Mouse (Mus musculus): ENCODE measurements at regions not wholly inside any gene's neighbourhood (a gene's known extent, or its start where the extent isn't known, plus 50 kb on each side); places are given as distances from the start of the nearest gene placed in this dataset.

DNA sequence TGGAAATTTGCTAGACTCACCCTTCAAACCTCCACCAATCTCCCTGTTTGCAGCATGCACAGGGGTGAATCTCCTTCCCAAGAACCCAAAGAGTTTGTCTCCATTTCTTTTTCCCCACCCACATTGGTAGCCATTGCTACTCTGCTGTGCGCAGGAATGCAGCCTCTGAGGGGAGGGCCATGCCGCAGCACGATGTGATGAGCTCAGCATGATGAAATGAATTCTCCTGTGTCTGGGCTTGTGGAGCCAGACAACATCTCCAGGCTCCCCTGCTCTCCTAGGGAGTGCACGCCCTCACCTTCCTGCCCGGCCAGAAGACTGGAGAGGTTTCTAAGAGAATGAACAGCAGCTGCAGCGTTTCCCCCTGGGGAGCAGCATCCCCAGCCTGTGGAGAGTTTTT is 92.9 kb upstream of the Dscam start:
- Histone ChIP-seq H3K4me2 (ENCODE audit: low read depth) (no peak overlapping the region), H3K9me3 (ENCODE audit: control insufficient read depth, low read length) (no peaks in the 10 kb centered on the region), H3K27ac (ENCODE audit: low read depth, low read length) (no peak overlapping the region), H3K36me3 (ENCODE audit: control insufficient read depth, insufficient read depth, low read length) (no peaks in the 10 kb centered on the region), H3K9ac (ENCODE audit: low read length) (no peak overlapping the region), H3K4me1 (ENCODE audit: control insufficient read depth, insufficient read depth, low read length) (no peaks in the 10 kb centered on the region), H3K27me3 (ENCODE audit: control insufficient read depth, insufficient read depth, low read length) (no peaks in the 10 kb centered on the region), H3K4me3 (ENCODE audit: low read depth, low read length) (no peak overlapping the region)
- ATAC-seq (ENCODE audit: insufficient read depth, low FRiP score, low TSS enrichment) (no peak), DNase-seq (ENCODE audit: low spot score) (no peak)
- whole genome bisulfite sequencing, result 25% methylated on average over 6 of the region's 6 CpGs

DNA sequence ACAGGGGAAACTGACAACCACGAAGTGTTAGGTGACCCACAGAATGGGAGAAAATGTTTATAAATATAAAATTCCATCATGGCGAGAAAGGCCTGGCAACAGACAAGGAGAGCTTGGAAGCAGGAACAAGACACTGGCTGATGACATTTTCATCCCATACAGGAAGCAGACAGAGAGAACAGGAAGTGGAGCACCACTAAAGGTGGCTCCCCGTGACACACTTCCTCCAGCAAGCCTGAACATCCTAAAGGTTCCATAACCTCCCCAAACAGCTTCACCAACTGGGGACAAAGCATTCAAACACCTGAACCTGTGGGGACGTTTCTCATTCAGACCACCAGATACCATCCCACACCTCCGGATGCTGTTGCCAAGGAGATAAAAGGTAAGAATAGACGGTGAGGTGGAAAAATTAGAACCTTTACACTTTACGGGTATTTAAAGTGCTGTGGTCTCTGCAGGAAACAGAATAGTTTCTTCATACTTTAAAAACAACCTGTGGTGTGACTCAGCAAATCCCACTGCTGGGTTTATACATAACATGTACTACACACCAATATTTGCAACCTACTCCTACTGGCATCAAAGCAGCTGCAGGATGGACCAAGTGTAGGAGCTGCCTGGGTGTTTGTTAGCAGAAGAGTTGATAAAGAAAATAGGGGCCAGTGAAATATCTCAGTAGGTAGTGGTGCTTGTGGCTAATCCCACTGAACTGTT is 86.0 kb upstream of the Bace2 start:
- Histone ChIP-seq H3K27ac (ENCODE audit: low read depth, low read length) (no peak overlapping the region), H3K9ac (ENCODE audit: low read length) (no peak overlapping the region), H3K4me1 (ENCODE audit: control insufficient read depth, insufficient read depth, low read length) (no peaks in the 10 kb centered on the region), H3K27me3 (ENCODE audit: control insufficient read depth, insufficient read depth, low read length) (no peaks in the 10 kb centered on the region), H3K9me3 (ENCODE audit: control insufficient read depth, low read length) (no peaks in the 10 kb centered on the region), H3K36me3 (ENCODE audit: control insufficient read depth, insufficient read depth, low read length) (no peaks in the 10 kb centered on the region), H3K4me3 (ENCODE audit: low read depth, low read length) (no peak overlapping the region), H3K4me2 (ENCODE audit: low read depth) (no peak overlapping the region)
- DNase-seq (ENCODE audit: low spot score) (no peak), ATAC-seq (ENCODE audit: insufficient read depth, low FRiP score, low TSS enrichment) (no peak)
- WGBS, result 89% methylated on average over 7 of the region's 7 CpGs

GRCm38 (mm10) chr16:97271264-97271663 is 85.3 kb upstream of the Bace2 start:
- Histone ChIP-seq H3K27ac (ENCODE audit: low read depth, low read length) (no peak overlapping the region), H3K9me3 (ENCODE audit: control insufficient read depth, low read length) (no peaks in the 10 kb centered on the region), H3K9ac (ENCODE audit: low read length) (no peak overlapping the region), H3K4me3 (ENCODE audit: low read depth, low read length) (no peak overlapping the region), H3K4me1 (ENCODE audit: control insufficient read depth, insufficient read depth, low read length) (no peaks in the 10 kb centered on the region), H3K4me2 (ENCODE audit: low read depth) (no peak overlapping the region), H3K36me3 (ENCODE audit: control insufficient read depth, insufficient read depth, low read length) (no peaks in the 10 kb centered on the region), H3K27me3 (ENCODE audit: control insufficient read depth, insufficient read depth, low read length) (no peaks in the 10 kb centered on the region)
- 97% methylated on average over 8 of the region's 8 CpGs for WGBS
- ATAC-seq (ENCODE audit: insufficient read depth, low FRiP score, low TSS enrichment) (no peak), DNase-seq (ENCODE audit: low spot score) (no peak)

GRCm38 (mm10) chr16:97272035-97272631 is 84.4 kb upstream of the Bace2 start:
- Histone ChIP-seq H3K27me3 (ENCODE audit: control insufficient read depth, insufficient read depth, low read length) (no peaks in the 10 kb centered on the region), H3K4me2 (ENCODE audit: low read depth) (peak overlapping the region; percentile 34; the same call in 1 of the 2 replicates), H3K4me3 (ENCODE audit: low read depth, low read length) (no peak overlapping the region), H3K4me1 (ENCODE audit: control insufficient read depth, insufficient read depth, low read length) (no peaks in the 10 kb centered on the region), H3K9ac (ENCODE audit: low read length) (no peak overlapping the region), H3K9me3 (ENCODE audit: control insufficient read depth, low read length) (no peaks in the 10 kb centered on the region), H3K27ac (ENCODE audit: low read depth, low read length) (no peak overlapping the region), H3K36me3 (ENCODE audit: control insufficient read depth, insufficient read depth, low read length) (no peaks in the 10 kb centered on the region)
- peak; percentile 84 for DNase-seq (ENCODE audit: low spot score)
- 14% methylated on average over 12 of the region's 12 CpGs for WGBS
- ATAC-seq (ENCODE audit: insufficient read depth, low FRiP score, low TSS enrichment), result peak; percentile 88

DNA sequence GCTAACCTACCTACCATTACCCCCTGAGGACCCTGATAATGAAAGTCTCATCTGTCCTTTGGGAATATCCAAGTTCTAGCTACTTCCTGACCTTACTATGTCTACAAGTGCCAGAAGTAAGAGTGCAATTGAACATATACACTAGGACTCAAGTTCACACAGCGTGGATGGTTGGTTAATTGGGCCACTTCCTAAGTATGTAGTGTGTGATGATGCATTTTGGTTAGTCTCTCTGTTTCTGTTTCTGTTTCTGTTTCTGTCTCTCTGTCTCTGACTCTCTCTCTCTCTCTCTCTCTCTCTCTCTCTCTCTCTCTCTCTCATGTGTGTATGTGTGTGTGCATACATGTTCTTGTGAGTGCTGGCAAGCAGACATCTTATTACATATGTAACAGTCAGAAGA is 77.6 kb upstream of the Bace2 start:
- no peaks in the 10 kb centered on the region for H3K36me3 ChIP-seq (ENCODE audit: control insufficient read depth, insufficient read depth, low read length)
- no peak for DNase-seq (ENCODE audit: low spot score)
- no peak overlapping the region for H3K4me3 ChIP-seq (ENCODE audit: low read depth, low read length)
- ATAC-seq (ENCODE audit: insufficient read depth, low FRiP score, low TSS enrichment), result no peak
- no peak overlapping the region for H3K4me2 ChIP-seq (ENCODE audit: low read depth)
- H3K27ac ChIP-seq (ENCODE audit: low read depth, low read length), result no peak overlapping the region
- no peaks in the 10 kb centered on the region for H3K9me3 ChIP-seq (ENCODE audit: control insufficient read depth, low read length)
- H3K4me1 ChIP-seq (ENCODE audit: control insufficient read depth, insufficient read depth, low read length), result no peaks in the 10 kb centered on the region
- no peaks in the 10 kb centered on the region for H3K27me3 ChIP-seq (ENCODE audit: control insufficient read depth, insufficient read depth, low read length)
- no peak overlapping the region for H3K9ac ChIP-seq (ENCODE audit: low read length)
- 83% methylated on average over 1 of the region's 1 CpGs for WGBS

GRCm38 (mm10) chr16:97281615-97282110 is 74.9 kb upstream of the Bace2 start:
- Histone ChIP-seq H3K27me3 (ENCODE audit: control insufficient read depth, insufficient read depth, low read length) (no peaks in the 10 kb centered on the region), H3K9ac (ENCODE audit: low read length) (no peak overlapping the region), H3K9me3 (ENCODE audit: control insufficient read depth, low read length) (no peaks in the 10 kb centered on the region), H3K36me3 (ENCODE audit: control insufficient read depth, insufficient read depth, low read length) (no peaks in the 10 kb centered on the region), H3K27ac (ENCODE audit: low read depth, low read length) (no peak overlapping the region), H3K4me1 (ENCODE audit: control insufficient read depth, insufficient read depth, low read length) (no peaks in the 10 kb centered on the region), H3K4me3 (ENCODE audit: low read depth, low read length) (no peak overlapping the region), H3K4me2 (ENCODE audit: low read depth) (no peak overlapping the region)
- no peak for DNase-seq (ENCODE audit: low spot score)
- 90% methylated on average over 7 of the region's 7 CpGs for WGBS
- ATAC-seq (ENCODE audit: insufficient read depth, low FRiP score, low TSS enrichment), result no peak

- Histone ChIP-seq H3K9ac (ENCODE audit: low read length) (no peak overlapping the region), H3K4me1 (ENCODE audit: control insufficient read depth, insufficient read depth, low read length) (no peaks in the 10 kb centered on the region), H3K4me3 (ENCODE audit: low read depth, low read length) (no peak overlapping the region), H3K27ac (ENCODE audit: low read depth, low read length) (no peak overlapping the region), H3K36me3 (ENCODE audit: control insufficient read depth, insufficient read depth, low read length) (no peaks in the 10 kb centered on the region), H3K4me2 (ENCODE audit: low read depth) (no peak overlapping the region), H3K9me3 (ENCODE audit: control insufficient read depth, low read length) (no peaks in the 10 kb centered on the region), H3K27me3 (ENCODE audit: control insufficient read depth, insufficient read depth, low read length) (no peaks in the 10 kb centered on the region)
- ATAC-seq (ENCODE audit: insufficient read depth, low FRiP score, low TSS enrichment), result no peak
- 62% methylated on average over 9 of the region's 9 CpGs for WGBS
- DNase-seq (ENCODE audit: low spot score), result peak; percentile 31
These were observed 73.6 kb upstream of the Bace2 start for GRCm38 (mm10) chr16:97282943-97283342.

DNA sequence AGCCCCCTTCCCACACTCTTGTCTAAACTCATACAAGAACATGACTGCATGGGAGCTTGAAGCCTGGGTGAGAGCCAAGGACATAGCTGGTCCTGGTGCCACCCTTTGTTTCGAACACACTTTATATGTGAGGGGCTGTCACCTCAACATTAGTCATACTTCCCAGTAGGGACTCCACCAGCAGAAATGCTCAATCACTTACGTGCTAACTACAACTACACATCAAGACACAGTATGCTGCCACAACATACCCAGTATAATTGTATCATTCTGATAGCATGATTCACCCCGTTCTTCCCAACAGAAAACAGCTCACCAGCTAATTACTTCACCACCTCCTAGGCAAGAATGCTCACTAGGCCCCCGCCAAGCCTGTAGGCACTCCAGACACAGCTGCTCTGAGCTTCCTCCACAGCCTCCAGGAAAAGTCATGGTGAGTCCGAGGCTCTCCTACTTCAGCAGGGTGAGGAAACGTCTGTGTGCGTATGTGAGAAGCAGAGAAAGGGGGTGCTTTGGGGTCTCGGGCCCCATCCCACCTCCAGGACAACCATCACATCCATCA is 70.6 kb upstream of the Bace2 start:
- no peak overlapping the region for H3K4me2 ChIP-seq (ENCODE audit: low read depth)
- DNase-seq (ENCODE audit: low spot score), result no peak
- no peak for ATAC-seq (ENCODE audit: insufficient read depth, low FRiP score, low TSS enrichment)
- H3K9ac ChIP-seq (ENCODE audit: low read length), result no peak overlapping the region
- no peaks in the 10 kb centered on the region for H3K27me3 ChIP-seq (ENCODE audit: control insufficient read depth, insufficient read depth, low read length)
- no peak overlapping the region for H3K4me3 ChIP-seq (ENCODE audit: low read depth, low read length)
- no peaks in the 10 kb centered on the region for H3K9me3 ChIP-seq (ENCODE audit: control insufficient read depth, low read length)
- no peaks in the 10 kb centered on the region for H3K36me3 ChIP-seq (ENCODE audit: control insufficient read depth, insufficient read depth, low read length)
- WGBS, result 88% methylated on average over 8 of the region's 8 CpGs
- H3K27ac ChIP-seq (ENCODE audit: low read depth, low read length), result no peak overlapping the region
- no peaks in the 10 kb centered on the region for H3K4me1 ChIP-seq (ENCODE audit: control insufficient read depth, insufficient read depth, low read length)

DNA sequence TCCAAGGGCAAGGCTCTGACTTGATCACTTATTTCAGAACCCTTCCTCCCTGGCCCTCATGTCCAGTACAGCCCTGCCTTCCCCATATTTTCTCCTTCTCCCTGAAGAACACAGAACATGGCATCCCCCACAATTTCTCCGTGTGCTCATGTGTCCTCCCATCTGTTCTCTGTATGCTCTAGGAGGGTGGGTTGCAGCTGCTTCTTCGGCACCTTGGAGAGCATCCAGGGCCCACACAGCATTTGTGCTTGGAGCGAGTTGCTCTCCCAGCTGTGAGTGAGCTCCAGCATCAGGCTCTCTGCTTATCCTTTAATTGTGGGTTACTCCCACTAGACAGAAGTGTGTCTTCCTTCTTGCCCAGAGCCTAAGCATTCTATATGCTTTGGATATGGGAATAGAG is 69.8 kb upstream of the Bace2 start:
- 58% methylated on average over 3 of the region's 3 CpGs for WGBS
- Histone ChIP-seq H3K4me2 (ENCODE audit: low read depth) (no peak overlapping the region), H3K9me3 (ENCODE audit: control insufficient read depth, low read length) (no peaks in the 10 kb centered on the region), H3K36me3 (ENCODE audit: control insufficient read depth, insufficient read depth, low read length) (no peaks in the 10 kb centered on the region), H3K27me3 (ENCODE audit: control insufficient read depth, insufficient read depth, low read length) (no peaks in the 10 kb centered on the region), H3K9ac (ENCODE audit: low read length) (no peak overlapping the region), H3K4me1 (ENCODE audit: control insufficient read depth, insufficient read depth, low read length) (no peaks in the 10 kb centered on the region), H3K27ac (ENCODE audit: low read depth, low read length) (no peak overlapping the region), H3K4me3 (ENCODE audit: low read depth, low read length) (no peak overlapping the region)
- ATAC-seq (ENCODE audit: insufficient read depth, low FRiP score, low TSS enrichment) (no peak), DNase-seq (ENCODE audit: low spot score) (no peak)

Measured in neural tube, embryonic 11.5 days (tissue).